Mouse (Mus musculus): ENCODE measurements at regions not wholly inside any gene's neighbourhood (a gene's known extent, or its start where the extent isn't known, plus 50 kb on each side); places are given as distances from the start of the nearest gene placed in this dataset.

- DNase-seq, result no peak
Observed at GRCm38 (mm10) chr15:61294616-61295015, 371.8 kb upstream of the A1bg start.

- DNase-seq, result no peak
Observed at GRCm38 (mm10) chr15:61294131-61294530, 371.3 kb upstream of the A1bg start.

GRCm38 (mm10) chr15:61268766-61269165 lies 346.0 kb upstream of the A1bg start:
- no peak for DNase-seq

GRCm38 (mm10) chr15:61259047-61259446 lies 336.2 kb upstream of the A1bg start:
- no peak for DNase-seq

- DNase-seq, result no peak
Observed at GRCm38 (mm10) chr15:61244511-61244910, 321.7 kb upstream of the A1bg start.

GRCm38 (mm10) chr15:61242161-61242681 lies 319.4 kb upstream of the A1bg start:
- DNase-seq, result no peak

- DNase-seq, result no peak
Observed at GRCm38 (mm10) chr15:61241741-61242140, 318.9 kb upstream of the A1bg start.

- no peak for DNase-seq
Observed at GRCm38 (mm10) chr15:61240344-61240743, 317.5 kb upstream of the A1bg start.

GRCm38 (mm10) chr15:61239414-61239813 lies 316.6 kb upstream of the A1bg start:
- no peak for DNase-seq

- no peak for DNase-seq
Observed at GRCm38 (mm10) chr15:61238996-61239395, 316.2 kb upstream of the A1bg start.

GRCm38 (mm10) chr15:61229579-61229978 lies 306.8 kb upstream of the A1bg start:
- no peak for DNase-seq

GRCm38 (mm10) chr15:61222923-61223322 lies 300.1 kb upstream of the A1bg start:
- DNase-seq, result no peak

- DNase-seq, result no peak
Observed at GRCm38 (mm10) chr15:61210161-61210560, 287.3 kb upstream of the A1bg start.

GRCm38 (mm10) chr15:61189981-61190380 lies 267.2 kb upstream of the A1bg start:
- DNase-seq, result no peak

GRCm38 (mm10) chr15:61189481-61189880 lies 266.7 kb upstream of the A1bg start:
- DNase-seq, result peak; percentile 3

GRCm38 (mm10) chr15:61184597-61184963 lies 261.8 kb upstream of the A1bg start:
- DNase-seq, result no peak

GRCm38 (mm10) chr15:61183751-61184596 lies 261.2 kb upstream of the A1bg start:
- no peak for DNase-seq

GRCm38 (mm10) chr15:61183291-61183690 lies 260.5 kb upstream of the A1bg start:
- DNase-seq, result no peak

GRCm38 (mm10) chr15:61168842-61169416 lies 246.1 kb upstream of the A1bg start:
- DNase-seq, result no peak

- peak; percentile 22 for DNase-seq
Observed at GRCm38 (mm10) chr15:61165050-61165449, 242.2 kb upstream of the A1bg start.

GRCm38 (mm10) chr15:61161397-61161796 lies 238.6 kb upstream of the A1bg start:
- peak; percentile 76 for DNase-seq

- peak; percentile 31 for DNase-seq
Observed at GRCm38 (mm10) chr15:61160666-61161065, 237.9 kb upstream of the A1bg start.

GRCm38 (mm10) chr15:61159552-61159951 lies 236.7 kb upstream of the A1bg start:
- DNase-seq, result peak; percentile 26
